Mouse (Mus musculus): ENCODE measurements at regions not wholly inside any gene's neighbourhood (a gene's known extent, or its start where the extent isn't known, plus 50 kb on each side); places are given as distances from the start of the nearest gene placed in this dataset.
"Not testable (repeated sequence)": the region's sequence is repeated elsewhere in the genome, so short reads cannot be mapped to it uniquely, and the experiment has no call there.

DNA sequence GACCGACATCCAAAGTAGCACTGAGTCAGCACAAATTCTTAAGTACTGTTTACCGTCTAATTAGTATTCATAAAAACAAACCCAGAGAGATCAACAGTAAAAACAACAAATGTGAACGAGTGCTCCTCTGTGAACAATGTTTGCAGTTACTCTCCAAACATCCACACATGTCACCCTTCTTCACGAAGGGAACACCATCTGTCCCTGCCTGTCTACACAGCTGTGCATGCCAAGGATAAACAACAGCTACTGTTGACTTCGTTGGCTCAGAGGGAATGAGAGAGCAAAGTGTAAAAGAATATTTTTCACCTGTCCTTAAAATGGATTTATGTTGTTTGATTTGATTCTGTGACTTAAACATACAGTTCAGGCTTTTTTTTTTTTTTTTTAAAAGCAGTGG lies 88.7 kb upstream of the Nt5e start:
- no peak for DNase-seq

DNA sequence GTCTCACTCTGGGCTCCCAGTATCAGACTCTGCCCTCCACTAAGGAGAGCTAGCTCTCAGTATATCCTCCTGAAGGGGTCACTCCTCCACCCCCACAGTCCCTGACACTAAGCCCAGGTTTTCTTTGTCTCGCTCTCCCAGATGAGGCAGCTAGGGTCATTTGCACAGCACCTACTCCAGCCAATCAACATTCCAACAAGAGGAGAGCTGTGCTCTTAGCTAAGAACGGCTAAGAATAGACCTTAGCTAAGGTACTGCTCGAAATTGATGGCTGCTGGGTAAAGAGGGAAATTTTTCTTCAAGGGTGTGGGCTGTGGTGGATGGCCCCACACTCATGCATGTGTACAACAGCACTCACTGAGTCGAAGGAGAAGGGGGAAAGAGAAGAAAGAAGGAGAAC lies 86.3 kb upstream of the Nt5e start:
- peak; percentile 28 for DNase-seq

DNA sequence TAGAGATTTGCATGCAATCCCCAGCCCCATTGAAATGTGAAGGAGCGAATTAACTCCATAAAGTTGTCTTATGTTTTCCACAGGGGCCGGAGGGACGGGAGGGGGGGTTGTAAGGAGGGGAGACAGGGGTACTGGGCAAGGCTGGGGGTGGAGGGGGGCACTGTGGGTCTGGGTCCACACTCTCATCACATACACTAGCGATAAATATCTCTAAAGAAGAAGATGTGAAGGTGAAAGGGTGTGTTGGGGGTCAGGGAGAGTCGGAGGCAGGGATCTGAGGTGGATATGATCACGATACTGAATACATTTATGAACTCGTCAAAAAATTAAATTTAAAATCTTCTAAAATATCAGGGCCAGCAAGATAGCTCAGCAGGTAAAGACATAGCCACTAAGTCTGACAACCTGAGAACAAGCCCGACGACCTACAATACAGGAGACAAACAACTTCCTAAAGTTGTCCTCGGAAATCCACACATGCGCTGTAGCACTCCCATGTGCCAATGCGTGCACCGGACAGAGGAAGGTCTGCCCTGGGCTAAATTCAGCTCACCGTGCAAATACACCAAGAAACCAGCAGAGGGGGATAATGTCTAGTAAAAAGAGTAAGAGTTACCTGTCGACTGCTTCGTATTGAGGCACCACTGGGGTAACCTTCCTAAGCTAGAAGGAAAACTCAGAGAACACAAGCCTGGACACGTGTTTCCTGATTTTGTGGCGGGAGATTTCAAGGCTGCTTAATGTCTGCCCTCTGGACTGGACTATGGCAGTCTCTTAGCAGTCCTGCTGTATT lies 85.6 kb upstream of the Nt5e start:
- DNase-seq: peak; percentile 91

- peak; percentile 68 for DNase-seq
These were observed 84.5 kb upstream of the Nt5e start for GRCm38 (mm10) chr9:88242530-88242929.

DNA sequence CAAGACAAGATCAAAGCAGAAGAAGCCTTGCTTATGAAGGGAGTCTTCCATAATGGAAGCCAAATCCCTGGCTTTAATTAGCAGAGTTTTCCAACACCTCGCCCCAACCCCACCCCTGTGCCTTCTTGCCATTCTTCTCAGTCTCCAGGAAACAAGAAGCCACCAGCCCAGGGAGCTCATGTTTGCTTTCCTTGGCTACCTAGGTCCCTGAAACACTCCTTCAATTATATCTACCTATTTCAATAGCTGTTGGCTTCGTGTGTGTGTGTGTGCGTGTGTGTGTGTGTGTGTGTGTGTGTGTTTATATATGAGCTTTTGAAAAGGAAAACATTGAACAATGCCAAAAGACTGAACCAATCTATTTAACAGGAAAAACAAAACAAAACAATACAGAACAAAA lies 82.5 kb upstream of the Nt5e start:
- peak; percentile 21 for DNase-seq

DNA sequence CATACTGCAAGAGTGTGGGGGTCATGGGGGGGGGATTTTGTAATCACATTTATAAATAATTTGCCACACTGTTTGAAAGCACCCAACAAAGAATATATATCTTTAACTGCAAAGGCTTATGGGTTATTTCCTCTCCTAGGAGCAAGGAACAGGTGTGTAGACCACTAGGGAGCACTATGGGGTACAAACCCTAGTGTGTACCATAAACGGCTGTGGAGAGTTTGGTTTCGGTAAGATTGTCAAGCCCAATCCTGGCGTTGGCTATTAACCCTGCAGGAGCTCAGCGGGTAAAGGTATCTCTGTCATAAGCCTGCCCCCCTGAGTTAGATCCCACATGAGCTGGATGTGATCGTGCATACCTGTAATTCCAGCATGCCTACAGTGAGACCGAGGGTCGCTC lies 71.0 kb upstream of the Nt5e start:
- no peak for DNase-seq

DNA sequence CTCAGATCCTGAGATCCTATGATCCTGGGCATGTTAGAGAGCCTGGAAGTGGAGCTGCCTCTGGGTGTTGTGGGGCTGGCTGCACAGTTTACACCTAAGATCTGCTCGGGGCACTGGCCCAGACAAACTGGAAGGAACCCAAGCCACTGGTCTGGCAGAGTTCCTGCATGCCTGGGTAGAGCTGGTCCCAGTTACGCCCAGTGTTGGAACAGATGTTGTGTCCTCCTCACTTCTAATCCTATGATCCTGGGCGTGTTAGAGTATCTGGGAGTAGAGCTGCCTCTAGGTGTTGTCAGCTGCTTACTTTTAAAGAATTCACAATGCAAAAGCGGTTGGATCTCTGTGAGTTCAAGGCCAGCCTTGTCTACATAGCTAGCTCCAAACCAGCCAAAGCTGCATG lies 67.4 kb upstream of the Nt5e start:
- DNase-seq: peak; percentile 25

GRCm38 (mm10) chr9:88260072-88260635 lies 66.8 kb upstream of the Nt5e start:
- DNase-seq: no peak

DNA sequence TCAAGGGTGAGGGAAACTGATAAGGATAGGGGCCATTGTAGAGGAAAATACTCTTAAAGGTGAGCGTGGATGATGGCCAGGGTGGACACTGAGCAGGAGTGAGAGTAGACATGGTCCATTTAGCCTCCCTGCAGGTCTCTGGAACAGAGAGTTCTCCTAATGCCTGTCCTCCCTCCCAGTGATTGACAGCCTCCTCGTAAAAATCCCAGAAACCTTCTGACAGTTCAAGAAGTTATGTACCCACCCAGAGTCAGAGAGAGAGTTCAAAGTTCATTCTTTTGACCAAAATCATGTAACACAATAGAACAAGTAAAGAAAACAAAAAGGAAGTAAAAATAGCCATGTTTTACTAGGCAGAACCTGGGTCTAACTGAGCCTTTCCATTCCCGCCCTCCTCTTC lies 64.5 kb upstream of the Nt5e start:
- DNase-seq: no peak

GRCm38 (mm10) chr9:88266346-88266745 lies 60.7 kb upstream of the Nt5e start:
- DNase-seq: not testable (repeated sequence)

DNA sequence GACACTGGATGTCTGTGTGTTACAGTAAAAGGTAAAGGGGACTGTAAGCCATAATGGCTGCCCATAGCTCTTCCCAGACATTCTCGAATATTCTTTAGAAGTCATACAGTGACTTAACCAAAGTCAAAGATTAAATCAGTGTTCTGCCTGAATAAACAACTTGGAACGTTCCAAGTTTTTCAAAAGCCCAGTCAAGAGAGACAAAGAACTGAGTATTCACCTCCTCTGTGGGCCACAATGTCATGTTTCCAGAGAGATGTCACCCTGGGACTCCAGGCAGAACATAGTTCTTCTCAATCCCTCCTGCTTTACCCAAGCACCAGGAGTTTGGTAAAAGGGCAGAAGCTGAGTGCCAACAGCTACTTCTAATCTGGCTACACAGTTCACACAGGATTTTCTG lies 58.2 kb upstream of the Nt5e start:
- DNase-seq: no peak

GRCm38 (mm10) chr9:88269216-88269615 lies 57.8 kb upstream of the Nt5e start:
- no peak for DNase-seq

- no peak for DNase-seq
These were observed 56.2 kb upstream of the Nt5e start for GRCm38 (mm10) chr9:88270836-88271235.

DNA sequence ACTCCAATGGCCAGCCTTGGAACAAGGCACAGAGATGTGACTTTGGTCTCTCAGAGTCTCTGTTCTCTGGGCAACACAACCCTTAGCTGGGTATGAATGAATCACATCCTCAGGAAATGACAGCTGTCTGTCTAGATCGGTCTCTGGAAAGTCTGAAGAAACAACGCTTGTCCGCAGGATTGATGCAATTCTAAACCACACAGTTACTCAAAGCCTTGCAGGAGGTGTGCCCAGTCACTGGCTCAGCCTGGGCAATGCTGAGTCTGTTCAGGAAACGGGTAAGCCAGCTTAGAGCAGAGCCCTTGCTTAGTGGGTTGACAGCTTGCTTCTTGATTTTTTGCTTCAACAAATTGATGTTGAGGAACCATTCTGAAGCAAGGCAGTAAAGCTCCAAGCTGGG lies 53.7 kb upstream of the Nt5e start:
- DNase-seq: peak; percentile 54

DNA sequence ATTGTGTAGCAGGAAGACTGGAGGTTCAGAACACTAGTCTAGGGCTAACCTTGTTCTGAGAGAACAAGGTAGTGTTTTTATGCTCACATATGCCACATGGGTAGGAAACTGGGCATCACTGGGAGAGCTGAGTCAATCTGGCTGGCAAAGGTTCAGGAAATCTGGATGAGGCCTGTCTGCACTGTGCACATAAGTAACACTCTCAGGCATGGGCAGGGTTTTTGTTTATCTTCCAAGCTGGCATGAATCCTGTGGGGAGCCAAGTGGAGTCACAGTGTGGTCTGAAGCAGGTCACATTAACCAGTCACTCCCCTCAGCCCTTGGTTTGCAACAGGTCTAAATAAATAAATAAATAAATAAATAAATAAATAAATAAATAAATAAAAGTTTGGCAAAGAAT lies 53.0 kb upstream of the Nt5e start:
- peak; percentile 81 for DNase-seq

DNA sequence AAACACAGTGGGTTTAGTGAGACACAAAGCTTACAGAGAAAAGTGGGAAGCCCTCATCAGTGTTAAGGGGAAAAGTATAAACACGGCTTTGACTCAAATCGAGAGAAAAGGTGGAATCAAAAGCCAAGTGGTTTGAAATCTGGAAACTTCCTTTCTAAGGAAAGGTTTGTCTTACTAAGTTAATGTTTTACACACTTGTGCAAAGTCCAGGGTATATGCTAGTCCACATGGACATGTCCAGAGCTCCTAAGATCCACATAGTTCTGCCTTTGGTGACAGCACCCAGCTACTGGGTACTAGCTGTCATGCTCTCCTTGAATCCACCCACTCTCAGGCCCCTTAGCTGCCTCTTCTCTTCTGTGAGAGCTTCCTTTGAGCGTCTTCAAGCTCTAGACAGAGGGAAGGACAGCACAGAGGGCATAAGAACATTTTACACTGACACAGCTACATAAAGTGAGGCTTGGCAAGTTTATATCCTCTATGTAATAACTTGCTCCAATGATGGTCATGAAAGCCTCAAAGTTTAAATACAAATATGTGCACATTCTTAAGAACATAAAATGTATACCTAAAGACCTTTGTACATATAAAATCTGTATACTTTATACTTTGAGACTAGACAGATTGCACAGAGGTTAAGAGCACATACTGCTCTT lies 52.2 kb upstream of the Nt5e start:
- no peak for DNase-seq

DNA sequence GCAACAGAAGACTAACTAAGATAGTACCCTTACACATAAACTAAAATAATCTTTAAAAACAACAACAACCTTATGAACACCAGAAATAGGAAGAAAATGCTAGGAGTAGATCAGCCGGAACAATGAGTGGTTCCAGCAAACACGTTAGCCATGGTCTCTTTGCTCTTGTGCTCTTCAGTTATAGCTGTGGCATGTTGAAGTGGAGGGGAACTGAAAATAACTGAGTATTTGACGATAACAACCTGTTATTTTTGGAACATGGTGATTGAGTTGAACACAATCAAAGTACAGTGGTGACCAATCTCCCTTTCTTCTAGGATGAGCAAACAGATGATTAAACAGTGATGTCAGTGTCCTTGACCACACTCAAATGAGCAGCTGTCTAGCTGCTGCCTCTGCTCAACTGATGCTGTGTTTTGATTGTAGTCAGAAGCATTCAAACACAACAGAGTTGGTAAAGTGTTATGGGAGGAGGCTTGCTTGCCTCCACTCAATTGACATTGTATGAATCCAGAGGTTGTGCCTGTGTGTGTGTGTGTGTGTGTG lies 50.9 kb upstream of the Nt5e start:
- DNase-seq: no peak

DNA sequence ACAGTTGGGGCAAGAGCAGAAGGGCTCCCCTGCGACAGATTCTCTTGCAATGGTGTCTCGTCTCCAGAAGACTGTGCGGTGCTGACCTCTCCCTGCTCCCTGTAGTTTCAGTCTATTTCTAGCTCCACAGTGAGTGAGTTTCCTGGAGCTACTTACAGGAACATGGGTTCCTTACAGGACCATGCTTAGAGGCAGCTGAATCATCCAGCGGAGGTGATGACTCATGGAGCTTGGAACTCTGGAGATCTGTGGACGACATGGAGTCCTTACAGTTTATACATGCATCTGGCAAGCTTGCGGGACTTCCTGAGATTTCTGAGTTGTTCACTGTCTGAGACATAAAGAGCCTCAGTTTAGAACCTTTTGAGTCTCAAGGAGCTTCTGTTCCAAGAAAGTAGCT lies 50.0 kb upstream of the Nt5e start:
- no peak for DNase-seq

Measured in lung, postnatal 36 days (tissue).